Mouse (Mus musculus): ENCODE results near the gene Gm27027. TPM values are rescaled to one million over a fixed set of nuclear protein-coding genes. Genes with fewer than 3 reads are reported as not detected.

The Gm27027 gene
- polyA plus RNA-seq (2014; fragmentation: Nextera tagmentation; extraction: Ambion mirVana) = not detected in 2 replicates

DNA sequence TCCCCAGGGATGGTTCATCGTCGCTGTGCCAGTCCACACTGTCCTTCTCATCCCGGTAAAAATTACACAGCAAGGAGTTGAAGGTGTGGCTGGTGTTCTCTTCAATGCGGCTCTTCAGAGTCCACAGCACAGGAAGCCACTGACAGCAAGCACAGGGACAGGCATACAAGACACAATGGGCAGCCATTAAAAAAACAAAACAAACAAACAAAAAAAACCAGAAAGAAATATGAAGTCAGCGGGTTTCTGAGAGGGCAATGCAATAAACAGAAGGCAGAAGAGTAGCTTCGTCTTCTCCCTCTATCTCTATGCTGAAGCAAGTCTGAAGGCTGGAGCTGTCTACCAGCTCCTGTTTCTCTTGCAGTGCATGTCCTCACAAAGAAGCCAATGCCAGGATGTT, at the start of gene Gm27027:
Gm27027 (minus strand) TSS at position 101 of the 400 bp plus-strand sequence.
- Histone ChIP-seq H3K4me2 (ENCODE audit: low read length) (no peak within 1 kb of the TSS), H3K27me3 (ENCODE audit: control insufficient read depth, insufficient read depth, low read length) (no peaks in the 10 kb centered on the region), H3K9me3 (ENCODE audit: control insufficient read depth, low read length) (no peaks in the 10 kb centered on the region), H3K9ac (ENCODE audit: low read length) (no peak within 1 kb of the TSS), H3K36me3 (ENCODE audit: control insufficient read depth, insufficient read depth, low read length) (peaks cover 91% of the 10 kb centered on the region), H3K27ac (replicated peaks in 1 of 2; ENCODE audit: control insufficient read depth in 1 of 2, insufficient read depth in 1 of 2, low read depth in 2 of 2, low read length in 2 of 2) (no peak within 1 kb of the TSS), H3K4me1 (ENCODE audit: control insufficient read depth in 2 of 2, insufficient read depth in 2 of 2, low read length in 2 of 2) (peaks cover 12 to 34% of the 10 kb centered on the region in 2 experiments), H3K4me3 (ENCODE audit: control insufficient read depth in 1 of 2, insufficient read depth in 1 of 2, low read depth in 1 of 2, low read length in 2 of 2) (no peak within 1 kb of the TSS)
- no peak for ATAC-seq (ENCODE audit: insufficient number of reproducible peaks, insufficient read depth, low FRiP score, low read depth)
- WGBS = 92% methylated on average over 6 of the region's 6 CpGs

DNA sequence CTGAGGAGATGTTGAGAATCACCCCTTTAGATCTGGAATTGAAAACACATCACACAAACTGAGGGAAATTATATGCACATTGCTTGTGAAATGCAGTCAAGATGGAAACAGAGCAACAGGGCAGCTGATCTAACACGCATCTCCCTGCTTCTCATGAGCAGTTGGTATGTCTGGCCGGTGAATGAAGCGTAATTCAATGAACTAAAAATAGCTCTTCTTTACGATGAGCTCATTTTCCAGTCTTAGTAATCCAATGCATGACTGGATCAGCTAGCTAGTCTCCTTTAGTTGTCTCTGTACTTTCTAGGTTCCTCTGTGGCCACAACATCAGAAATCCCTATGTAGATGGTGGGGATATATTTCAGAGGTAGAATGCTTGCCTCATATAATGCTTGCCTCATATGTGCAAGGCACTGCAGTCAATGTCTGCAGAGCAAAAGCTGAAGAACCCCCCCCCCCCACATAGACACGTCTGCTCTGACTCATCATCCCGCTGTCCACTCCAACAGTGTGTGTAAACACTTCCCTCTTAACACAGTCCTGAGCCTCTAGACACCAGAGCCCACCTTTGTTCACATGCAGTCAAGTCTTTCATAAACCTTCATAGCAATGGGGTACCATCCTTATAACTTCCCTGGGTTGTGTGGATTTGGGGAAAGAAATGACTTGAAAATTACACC, 49.4 kb upstream of the Gm27027 start:
- Histone ChIP-seq H3K36me3 (ENCODE audit: control insufficient read depth, insufficient read depth, low read length) (no peaks in the 10 kb centered on the region), H3K27me3 (ENCODE audit: control insufficient read depth, insufficient read depth, low read length) (no peaks in the 10 kb centered on the region), H3K27ac (replicated peaks in 1 of 2; ENCODE audit: control insufficient read depth in 1 of 2, insufficient read depth in 1 of 2, low read depth in 2 of 2, low read length in 2 of 2) (peak overlapping the region; percentile 78 to 83), H3K9me3 (ENCODE audit: control insufficient read depth, low read length) (no peaks in the 10 kb centered on the region), H3K4me2 (ENCODE audit: low read length) (peak overlapping the region; percentile 48), H3K4me1 (ENCODE audit: control insufficient read depth in 2 of 2, insufficient read depth in 2 of 2, low read length in 2 of 2) (peaks cover 11 to 38% of the 10 kb centered on the region in 2 experiments), H3K4me3 (ENCODE audit: control insufficient read depth in 1 of 2, insufficient read depth in 1 of 2, low read depth in 1 of 2, low read length in 2 of 2) (no peak overlapping the region), H3K9ac (ENCODE audit: low read length) (0 out of 2 replicates have a peak overlapping the region, but pooled peaks have one; percentile 38)
- 9% methylated on average over 6 of the region's 6 CpGs for WGBS
- no peak; the same call in 1 of the 2 replicates for ATAC-seq (ENCODE audit: insufficient number of reproducible peaks, insufficient read depth, low FRiP score, low read depth)

DNA sequence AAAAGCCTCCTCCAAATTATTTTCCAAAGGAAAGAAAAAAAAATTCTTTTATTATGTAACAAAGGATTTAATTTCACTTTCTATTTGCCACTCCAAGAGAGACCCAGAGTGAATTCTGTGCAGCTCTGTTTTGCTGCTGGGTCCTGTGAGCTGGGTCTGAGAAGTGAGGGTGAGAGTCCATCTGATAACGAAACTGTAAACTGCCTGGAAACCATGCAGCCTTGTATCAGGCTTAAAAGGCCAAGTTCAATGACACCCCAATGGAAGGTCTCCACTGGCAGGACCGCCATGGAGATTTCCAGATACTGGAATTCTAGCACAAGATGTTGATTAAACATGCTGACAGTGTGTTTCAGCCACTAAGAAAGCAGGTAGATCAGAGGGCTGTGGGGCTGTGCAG, 48.0 kb upstream of the Gm27027 start:
- Histone ChIP-seq H3K4me3 (ENCODE audit: control insufficient read depth in 1 of 2, insufficient read depth in 1 of 2, low read depth in 1 of 2, low read length in 2 of 2) (no peak overlapping the region), H3K27ac (replicated peaks in 1 of 2; ENCODE audit: control insufficient read depth in 1 of 2, insufficient read depth in 1 of 2, low read depth in 2 of 2, low read length in 2 of 2) (no peak overlapping the region), H3K9me3 (ENCODE audit: control insufficient read depth, low read length) (no peaks in the 10 kb centered on the region), H3K9ac (ENCODE audit: low read length) (no peak overlapping the region), H3K4me2 (ENCODE audit: low read length) (no peak overlapping the region), H3K4me1 (ENCODE audit: control insufficient read depth in 2 of 2, insufficient read depth in 2 of 2, low read length in 2 of 2) (peaks cover 11 to 29% of the 10 kb centered on the region in 2 experiments), H3K27me3 (ENCODE audit: control insufficient read depth, insufficient read depth, low read length) (no peaks in the 10 kb centered on the region), H3K36me3 (ENCODE audit: control insufficient read depth, insufficient read depth, low read length) (no peaks in the 10 kb centered on the region)
- ATAC-seq (ENCODE audit: insufficient number of reproducible peaks, insufficient read depth, low FRiP score, low read depth) = no peak
- WGBS = 70% methylated on average over 2 of the region's 2 CpGs

DNA sequence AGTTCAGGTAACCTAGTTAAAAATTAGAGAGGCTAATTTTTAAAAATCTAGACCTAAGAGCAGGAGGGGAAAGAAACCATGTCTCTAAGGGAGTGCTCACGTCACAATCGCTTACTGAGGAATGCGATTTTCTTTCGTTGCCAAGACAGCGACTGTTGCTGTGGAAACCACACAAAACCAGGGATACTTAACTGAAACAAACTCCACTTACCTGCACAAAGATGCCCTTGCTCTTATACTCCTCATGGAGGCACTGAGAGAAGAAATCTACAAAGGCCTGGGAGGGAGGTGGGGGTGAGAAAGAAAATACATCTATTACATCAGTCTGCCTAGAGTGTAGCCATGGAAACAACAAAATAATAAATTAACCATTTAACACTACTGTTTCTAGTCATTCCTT, 47.5 kb upstream of the Gm27027 start:
- ATAC-seq (ENCODE audit: insufficient number of reproducible peaks, insufficient read depth, low FRiP score, low read depth) = no peak
- Histone ChIP-seq H3K27me3 (ENCODE audit: control insufficient read depth, insufficient read depth, low read length) (no peaks in the 10 kb centered on the region), H3K4me1 (ENCODE audit: control insufficient read depth in 2 of 2, insufficient read depth in 2 of 2, low read length in 2 of 2) (peaks cover 12 to 28% of the 10 kb centered on the region in 2 experiments), H3K4me2 (ENCODE audit: low read length) (no peak overlapping the region), H3K4me3 (ENCODE audit: control insufficient read depth in 1 of 2, insufficient read depth in 1 of 2, low read depth in 1 of 2, low read length in 2 of 2) (no peak overlapping the region), H3K27ac (replicated peaks in 1 of 2; ENCODE audit: control insufficient read depth in 1 of 2, insufficient read depth in 1 of 2, low read depth in 2 of 2, low read length in 2 of 2) (no peak overlapping the region), H3K9ac (ENCODE audit: low read length) (no peak overlapping the region), H3K36me3 (ENCODE audit: control insufficient read depth, insufficient read depth, low read length) (no peaks in the 10 kb centered on the region), H3K9me3 (ENCODE audit: control insufficient read depth, low read length) (no peaks in the 10 kb centered on the region)
- 70% methylated on average over 5 of the region's 5 CpGs for WGBS

DNA sequence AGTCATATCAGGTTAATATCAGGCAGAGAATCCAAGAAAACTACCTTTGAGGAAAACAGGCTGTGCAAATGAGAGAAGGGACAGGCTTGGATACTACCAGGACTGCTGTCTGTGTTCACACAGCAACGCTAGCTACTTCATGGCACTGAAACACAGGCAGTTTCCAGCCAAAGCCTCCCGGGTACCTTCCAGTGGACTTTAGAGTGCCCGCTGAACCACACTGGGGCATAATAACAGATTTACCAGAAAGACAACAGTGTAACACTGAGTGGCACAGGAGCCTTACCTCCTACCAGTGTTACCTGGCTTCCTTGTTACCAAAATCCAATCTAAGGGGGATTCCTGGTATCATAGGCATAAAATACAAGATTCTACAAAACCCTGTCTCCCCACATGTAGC, 46.3 kb upstream of the Gm27027 start:
- WGBS = 93% methylated on average over 3 of the region's 3 CpGs
- Histone ChIP-seq H3K4me3 (ENCODE audit: control insufficient read depth in 1 of 2, insufficient read depth in 1 of 2, low read depth in 1 of 2, low read length in 2 of 2) (no peak overlapping the region), H3K27ac (replicated peaks in 1 of 2; ENCODE audit: control insufficient read depth in 1 of 2, insufficient read depth in 1 of 2, low read depth in 2 of 2, low read length in 2 of 2) (no peak overlapping the region), H3K9ac (ENCODE audit: low read length) (no peak overlapping the region), H3K27me3 (ENCODE audit: control insufficient read depth, insufficient read depth, low read length) (no peaks in the 10 kb centered on the region), H3K36me3 (ENCODE audit: control insufficient read depth, insufficient read depth, low read length) (no peaks in the 10 kb centered on the region), H3K4me2 (ENCODE audit: low read length) (no peak overlapping the region), H3K9me3 (ENCODE audit: control insufficient read depth, low read length) (no peaks in the 10 kb centered on the region), H3K4me1 (ENCODE audit: control insufficient read depth in 2 of 2, insufficient read depth in 2 of 2, low read length in 2 of 2) (peaks cover 12 to 32% of the 10 kb centered on the region in 2 experiments)
- no peak for ATAC-seq (ENCODE audit: insufficient number of reproducible peaks, insufficient read depth, low FRiP score, low read depth)

DNA sequence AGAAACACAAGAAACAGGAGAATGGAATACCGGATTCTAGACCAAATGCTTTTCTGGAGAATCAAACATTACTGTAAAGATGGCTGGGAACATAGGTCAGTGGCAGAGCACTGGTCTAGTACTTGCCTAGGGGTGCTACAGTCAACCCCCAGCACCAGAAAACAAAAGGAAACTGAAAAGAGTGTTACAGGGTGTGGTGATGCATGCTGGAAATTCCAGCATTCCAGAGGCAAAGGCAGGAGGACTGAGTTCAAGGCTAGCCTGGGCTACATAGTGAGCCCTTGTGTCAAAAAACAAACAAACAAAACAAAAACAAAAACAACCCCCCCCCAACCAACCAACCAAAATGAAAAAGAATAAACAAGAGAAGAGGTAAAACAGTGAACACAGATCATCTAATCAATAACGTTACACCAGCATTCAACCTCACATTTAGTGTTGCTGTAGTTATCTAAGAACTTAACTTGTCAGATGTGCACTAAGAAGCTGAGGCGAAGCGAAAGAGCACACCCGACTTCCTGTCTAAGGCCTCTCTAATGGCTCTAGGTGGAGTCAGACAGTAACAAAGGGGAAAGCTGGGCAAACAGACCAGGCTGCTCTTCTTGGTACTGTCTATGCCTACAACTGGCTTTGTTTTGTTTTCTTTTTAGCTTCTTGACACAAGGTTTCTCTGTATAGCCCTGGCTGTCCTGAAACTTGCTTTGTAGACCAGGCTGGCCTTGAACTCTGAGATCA, 44.4 kb upstream of the Gm27027 start:
- no peak for ATAC-seq (ENCODE audit: insufficient number of reproducible peaks, insufficient read depth, low FRiP score, low read depth)
- WGBS = 75% methylated on average over 5 of the region's 5 CpGs

DNA sequence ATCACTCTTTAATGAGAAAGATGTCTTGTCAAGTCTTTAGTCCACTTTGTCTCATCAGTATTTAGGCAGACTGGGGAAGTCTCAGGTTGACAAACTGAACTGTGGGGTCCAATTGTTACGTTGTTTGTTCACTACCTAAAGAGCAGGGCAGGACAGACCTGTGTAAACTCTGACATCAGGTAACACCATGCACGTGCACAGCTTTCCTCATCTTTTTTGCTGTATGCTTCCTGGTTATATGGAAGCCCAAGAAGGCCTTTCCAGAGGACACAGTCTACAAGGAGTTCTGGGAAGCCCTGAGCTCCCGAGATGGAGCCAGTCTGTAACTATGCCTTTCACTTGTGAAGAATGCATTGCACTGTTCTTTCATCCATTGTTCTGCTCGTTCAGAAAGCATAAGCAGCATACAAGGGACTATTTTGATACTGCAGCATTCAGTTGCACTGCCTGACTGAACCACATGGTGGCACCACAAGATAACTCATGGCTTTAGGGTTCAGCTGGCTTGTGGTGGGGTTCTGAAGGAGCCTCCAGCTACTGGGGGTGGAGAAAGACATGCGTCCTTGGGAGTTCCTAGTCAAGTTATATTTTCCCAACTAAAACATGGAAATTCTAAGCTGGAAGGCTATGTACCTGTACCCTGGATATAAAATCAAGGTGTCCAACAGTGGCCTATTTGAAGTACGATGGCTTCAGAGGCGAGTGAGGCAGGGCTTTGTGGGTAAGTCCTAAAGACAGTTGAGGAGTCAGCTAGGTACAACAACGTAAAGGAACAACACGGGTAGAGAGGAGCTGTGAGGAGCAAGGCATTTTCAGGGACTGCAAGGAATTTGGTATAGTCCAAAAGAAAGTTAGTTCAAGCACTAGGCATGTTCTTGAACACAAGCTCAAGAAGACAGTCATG, 39.5 kb upstream of the Gm27027 start:
- ATAC-seq (ENCODE audit: insufficient number of reproducible peaks, insufficient read depth, low FRiP score, low read depth) = no peak
- Histone ChIP-seq H3K27ac (replicated peaks in 1 of 2; ENCODE audit: control insufficient read depth in 1 of 2, insufficient read depth in 1 of 2, low read depth in 2 of 2, low read length in 2 of 2) (no peak overlapping the region), H3K4me3 (ENCODE audit: control insufficient read depth in 1 of 2, insufficient read depth in 1 of 2, low read depth in 1 of 2, low read length in 2 of 2) (no peak overlapping the region), H3K9me3 (ENCODE audit: control insufficient read depth, low read length) (no peaks in the 10 kb centered on the region), H3K4me1 (ENCODE audit: control insufficient read depth in 2 of 2, insufficient read depth in 2 of 2, low read length in 2 of 2) (peaks cover 3 to 8% of the 10 kb centered on the region in 2 experiments; a peak in 3 of 4 replicates), H3K4me2 (ENCODE audit: low read length) (no peak overlapping the region), H3K36me3 (ENCODE audit: control insufficient read depth, insufficient read depth, low read length) (peaks cover 20% of the 10 kb centered on the region), H3K27me3 (ENCODE audit: control insufficient read depth, insufficient read depth, low read length) (no peaks in the 10 kb centered on the region), H3K9ac (ENCODE audit: low read length) (no peak overlapping the region)
- 67% methylated on average over 9 of the region's 9 CpGs for WGBS

More for the DNA sequence above, 44.4 kb upstream of the Gm27027 start:
- H3K27me3 ChIP-seq (ENCODE audit: control insufficient read depth, insufficient read depth, low read length) = no peaks in the 10 kb centered on the region
- H3K27ac ChIP-seq (replicated peaks in 1 of 2; ENCODE audit: control insufficient read depth in 1 of 2, insufficient read depth in 1 of 2, low read depth in 2 of 2, low read length in 2 of 2) = no peak overlapping the region
- no peaks in the 10 kb centered on the region for H3K36me3 ChIP-seq (ENCODE audit: control insufficient read depth, insufficient read depth, low read length)
- H3K4me2 ChIP-seq (ENCODE audit: low read length) = no peak overlapping the region
- no peak overlapping the region for H3K9ac ChIP-seq (ENCODE audit: low read length)
- H3K4me3 ChIP-seq (ENCODE audit: control insufficient read depth in 1 of 2, insufficient read depth in 1 of 2, low read depth in 1 of 2, low read length in 2 of 2) = no peak overlapping the region
- H3K4me1 ChIP-seq (ENCODE audit: control insufficient read depth in 2 of 2, insufficient read depth in 2 of 2, low read length in 2 of 2) = peaks cover 8 to 23% of the 10 kb centered on the region in 2 experiments
- H3K9me3 ChIP-seq (ENCODE audit: control insufficient read depth, low read length) = no peaks in the 10 kb centered on the region

Measured in heart, embryonic 14.5 days (tissue).